Mouse (Mus musculus) left cerebral cortex, adult 18-20 months (tissue): ENCODE measurements at regions not wholly inside any gene's neighbourhood (a gene's known extent, or its start where the extent isn't known, plus 50 kb on each side); places are given as distances from the start of the nearest gene placed in this dataset.
A peak's percentile ranks its signal among the peaks of the same experiment; 100 is the strongest.
"Not testable (repeated sequence)": the region's sequence is repeated elsewhere in the genome, so short reads cannot be mapped to it uniquely, and the experiment has no call there.

Experiments used
- DNase-seq, 2 experiments: peaks; one replicate each; pipeline ENCODE4 v3.0.0; 2021 to 2022; ENCODE audit warnings: low spot score in 2 of 2, mixed read lengths in 1 of 2

DNA sequence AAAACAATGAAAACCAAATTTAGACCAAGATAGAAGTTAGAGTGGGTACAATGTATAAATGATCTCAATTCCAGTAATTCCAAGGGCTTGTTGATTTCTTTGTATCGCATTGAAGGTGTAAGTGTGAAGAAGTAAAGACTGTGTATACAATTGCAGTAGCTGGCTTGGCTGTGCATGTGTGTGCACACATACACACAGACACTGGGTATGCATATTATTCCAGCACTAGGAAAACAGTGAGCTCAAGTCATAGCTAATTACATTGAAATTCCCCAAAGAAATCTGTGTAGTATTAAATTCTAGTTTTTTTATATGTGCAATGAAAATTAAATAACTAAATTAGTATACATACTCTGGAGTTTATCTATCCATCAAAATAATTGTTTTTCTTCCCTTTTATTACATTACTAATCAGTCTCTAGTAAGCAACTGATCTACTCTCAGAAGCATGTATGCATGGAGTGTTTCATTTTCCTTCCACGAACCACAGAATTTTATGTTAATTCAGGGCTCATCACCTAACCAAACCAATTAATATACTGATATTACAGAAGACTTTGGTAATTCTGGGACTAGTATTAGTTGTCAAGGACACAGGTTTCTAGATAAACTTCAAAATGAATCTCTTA lies 56.5 kb downstream of the Gm8797 start:
- no peak for DNase-seq

DNA sequence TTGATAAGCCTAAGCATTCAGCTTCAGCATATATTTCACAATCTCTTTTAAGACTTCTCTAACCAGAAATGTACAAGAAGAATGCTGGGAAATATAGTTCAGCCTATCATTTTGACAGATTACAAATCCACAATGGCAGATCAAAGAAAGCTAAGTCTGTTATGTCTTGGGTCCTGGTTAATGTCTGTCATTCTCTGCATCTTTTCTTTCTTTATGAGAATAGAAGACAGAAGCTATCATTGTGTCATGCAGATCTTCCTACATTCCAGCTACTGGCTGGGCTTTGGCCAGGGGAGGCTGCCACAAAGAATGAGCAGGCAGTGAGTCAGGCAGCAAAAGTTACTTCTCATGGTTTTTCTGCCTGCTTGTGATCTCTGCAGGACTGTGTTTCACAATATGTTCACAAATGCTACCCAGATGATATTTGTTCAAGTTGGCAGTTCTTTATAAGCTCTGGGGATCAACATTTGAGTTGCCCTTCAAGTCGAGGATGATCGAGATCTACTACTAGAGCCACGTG lies 60.5 kb downstream of the Gm8797 start:
- DNase-seq = no peak

DNA sequence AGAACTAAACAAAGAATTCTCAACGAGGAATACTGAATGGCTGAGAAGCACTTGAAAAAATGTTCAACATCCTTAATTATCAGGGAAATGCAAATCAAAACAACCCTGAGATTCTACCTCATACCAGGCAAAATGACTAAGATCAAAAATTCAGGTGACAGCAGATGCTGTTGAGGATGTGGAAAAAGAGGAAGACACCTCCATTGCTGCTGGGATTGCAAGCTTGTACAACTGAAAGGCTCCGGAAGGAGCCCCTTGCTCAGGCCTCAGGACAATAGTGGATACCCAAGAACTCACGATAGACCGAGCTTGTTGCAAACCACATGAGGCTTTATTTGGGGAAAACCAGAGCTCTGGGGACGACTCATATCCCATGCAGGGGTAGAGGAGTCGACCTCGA lies 69.6 kb downstream of the Gm8797 start:
- DNase-seq = not testable (repeated sequence)

DNA sequence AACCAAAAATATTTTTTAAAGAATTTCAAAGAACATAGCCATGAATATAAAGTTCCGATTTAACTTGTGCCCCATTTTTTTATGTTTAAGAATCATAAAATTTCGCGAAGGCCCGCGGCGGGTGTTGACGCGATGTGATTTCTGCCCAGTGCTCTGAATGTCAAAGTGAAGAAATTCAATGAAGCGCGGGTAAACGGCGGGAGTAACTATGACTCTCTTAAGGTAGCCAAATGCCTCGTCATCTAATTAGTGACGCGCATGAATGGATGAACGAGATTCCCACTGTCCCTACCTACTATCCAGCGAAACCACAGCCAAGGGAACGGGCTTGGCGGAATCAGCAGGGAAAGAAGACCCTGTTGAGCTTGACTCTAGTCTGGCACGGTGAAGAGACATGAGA lies 109.6 kb downstream of the Gm8797 start:
- peak; percentile 100 for DNase-seq

DNA sequence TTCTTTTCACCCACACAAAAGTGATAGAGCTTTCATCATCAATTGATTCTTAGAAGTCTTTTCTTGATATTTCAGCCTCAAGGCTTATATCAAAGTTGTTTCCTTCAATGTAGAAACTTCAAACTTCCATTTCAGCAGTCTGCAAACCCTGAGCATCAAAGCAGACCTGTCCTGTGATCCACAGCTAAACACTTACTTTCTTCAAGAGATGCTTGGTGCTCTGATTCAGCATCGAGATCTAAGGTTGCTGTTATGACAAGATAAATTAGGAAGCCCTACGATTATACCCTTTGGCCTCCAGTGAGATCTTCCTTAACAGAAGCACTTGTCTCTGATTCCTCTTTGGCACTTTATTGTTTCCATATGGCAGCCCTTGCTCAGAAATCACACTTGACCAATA lies 119.8 kb downstream of the Gm8797 start:
- DNase-seq = no peak

DNA sequence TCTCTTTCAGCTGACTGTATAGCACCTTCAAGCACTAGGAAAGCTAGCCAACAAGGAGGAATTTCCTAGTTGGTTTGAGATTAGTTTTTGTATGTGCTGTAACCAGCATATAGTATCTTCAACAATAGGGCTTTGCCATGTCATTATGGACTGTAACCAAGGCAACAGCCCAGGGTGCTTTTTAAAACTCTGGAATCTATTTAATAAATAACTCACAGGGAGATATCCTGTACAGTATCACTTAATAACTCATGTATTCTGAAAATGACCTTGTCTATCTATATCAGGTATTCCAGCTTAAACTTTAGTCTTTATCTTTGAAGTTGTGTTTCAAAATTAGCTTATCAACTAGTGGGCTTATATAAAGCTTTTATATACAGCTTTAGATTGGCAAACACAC lies 128.5 kb downstream of the Gm8797 start:
- no peak for DNase-seq

DNA sequence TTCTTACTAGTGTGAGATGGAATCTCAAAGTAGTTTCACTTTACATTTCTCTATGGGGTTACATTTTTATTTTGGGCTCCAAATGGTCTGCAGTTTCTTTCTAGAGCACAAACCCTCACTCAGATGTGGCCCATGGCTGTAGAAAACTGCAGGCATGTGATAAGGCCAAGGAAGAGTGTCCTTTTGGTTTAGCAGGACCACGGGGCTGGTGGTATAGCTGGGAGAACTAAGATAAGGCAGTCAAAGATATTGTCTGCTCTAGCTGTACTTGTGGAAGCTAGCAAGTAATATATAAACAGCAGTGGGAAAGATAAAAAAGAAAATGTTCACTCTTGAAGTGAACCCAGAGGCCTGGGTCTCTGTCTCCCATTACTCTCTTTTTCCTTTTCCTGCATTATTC lies 166.9 kb downstream of the Gm8797 start:
- DNase-seq = no peak

DNA sequence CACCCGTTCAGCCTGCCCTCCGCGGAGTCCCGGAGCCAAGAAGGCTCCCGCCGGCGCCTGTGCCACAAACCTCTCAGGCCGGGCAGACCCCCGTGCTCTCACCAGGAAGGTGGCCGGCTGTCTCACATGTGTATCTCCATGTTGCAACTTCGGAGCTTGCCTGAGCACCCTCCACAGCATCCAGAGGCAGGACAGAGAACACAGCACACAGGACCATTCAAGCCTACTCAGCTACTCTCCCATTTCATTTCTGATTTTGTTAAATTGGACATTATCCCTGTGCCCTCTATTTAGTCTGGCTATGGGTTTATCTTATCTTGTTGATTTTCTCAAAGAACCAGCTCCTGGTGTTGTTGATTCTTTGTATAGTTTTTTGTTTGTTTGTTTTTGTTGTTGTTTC lies 199.6 kb downstream of the Gm8797 start:
- DNase-seq = not testable (repeated sequence)

DNA sequence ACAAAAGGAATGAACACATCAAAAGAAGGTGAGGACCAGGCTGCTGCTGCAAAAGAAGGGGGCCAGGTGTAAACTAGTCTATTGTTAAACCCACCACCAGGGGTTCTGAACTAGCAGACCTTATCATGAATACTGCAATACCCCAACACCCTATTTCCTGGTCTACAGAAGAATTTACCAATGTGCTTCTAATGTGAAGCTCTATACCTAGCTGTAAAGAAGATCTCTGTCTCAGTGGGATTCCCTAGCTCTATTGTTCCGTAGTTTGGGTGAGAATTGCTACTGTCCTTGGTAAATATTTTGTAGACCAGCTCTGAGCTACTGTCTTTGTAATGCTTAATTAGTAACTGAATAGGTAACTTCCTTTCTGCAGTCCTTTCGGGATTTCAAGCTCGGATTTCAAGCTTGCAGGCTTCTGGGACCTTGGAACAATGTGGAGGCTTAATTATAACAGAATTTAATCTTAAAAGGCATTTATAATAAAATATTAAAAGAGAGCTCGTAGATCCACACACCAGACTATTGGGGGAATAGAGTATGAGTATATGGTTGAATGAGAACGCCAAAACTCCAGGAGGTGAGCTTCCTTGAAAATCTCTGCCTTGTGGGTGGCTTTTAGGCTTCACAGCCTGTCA lies 238.5 kb downstream of the Gm8797 start:
- not testable (repeated sequence) for DNase-seq

DNA sequence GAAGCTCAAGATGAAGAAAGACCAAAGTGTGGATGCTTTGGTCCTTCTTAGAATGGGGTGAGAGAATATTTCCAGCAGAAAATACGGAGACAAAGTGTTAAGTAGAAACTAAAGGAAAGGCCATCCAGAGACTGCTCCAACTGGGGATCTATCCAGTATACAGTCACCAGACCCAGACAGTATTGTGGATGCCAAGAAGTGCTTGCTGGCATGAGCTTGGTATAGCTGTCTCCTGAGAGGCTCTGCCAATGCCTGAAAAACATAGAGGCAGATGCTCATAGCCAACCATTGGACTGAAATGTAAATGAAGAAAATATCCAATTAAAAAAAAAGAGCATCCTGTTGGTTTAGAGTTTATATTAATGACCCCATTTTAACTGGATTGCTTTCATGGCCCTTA lies 253.8 kb downstream of the Gm8797 start:
- DNase-seq = no peak

DNA sequence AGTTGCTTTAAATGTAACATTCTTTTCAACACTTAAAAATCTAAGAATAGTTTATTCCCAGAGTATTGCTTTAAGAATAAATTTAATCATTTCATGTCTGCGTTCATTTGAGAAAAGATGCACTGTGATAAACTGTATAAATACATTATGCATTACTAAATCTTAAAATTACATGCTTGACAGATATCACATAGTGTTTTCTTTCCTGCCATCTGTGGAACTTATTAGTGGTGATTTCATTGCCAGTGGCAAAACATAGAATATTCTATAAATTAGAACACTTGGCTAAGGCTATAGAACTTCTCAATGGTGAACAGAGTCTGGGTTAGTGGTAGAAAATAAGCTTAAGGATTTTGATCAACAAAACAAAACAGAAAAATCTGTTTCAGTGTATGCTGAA lies 268.1 kb downstream of the Gm8797 start:
- DNase-seq = no peak

DNA sequence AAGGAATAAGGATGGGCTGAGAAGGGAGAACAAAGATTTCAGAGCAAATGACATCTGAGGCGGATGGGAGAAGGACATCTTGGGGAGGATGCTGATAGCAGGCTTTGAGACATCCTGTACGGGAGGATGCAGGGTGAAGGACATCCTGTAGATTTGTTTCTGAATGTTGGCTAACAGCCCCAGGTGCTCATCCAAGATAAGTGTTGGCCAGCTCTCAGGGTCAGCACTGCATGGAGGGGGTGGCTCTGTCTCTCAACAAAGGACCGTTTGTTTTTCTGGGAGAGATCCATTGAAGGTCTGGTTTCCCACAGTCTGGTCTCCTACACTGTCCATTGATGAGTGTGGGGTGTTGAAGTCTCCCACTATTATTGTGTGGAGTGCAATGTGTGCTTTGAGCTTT lies 290.7 kb downstream of the Gm8797 start:
- DNase-seq = not testable (repeated sequence)

DNA sequence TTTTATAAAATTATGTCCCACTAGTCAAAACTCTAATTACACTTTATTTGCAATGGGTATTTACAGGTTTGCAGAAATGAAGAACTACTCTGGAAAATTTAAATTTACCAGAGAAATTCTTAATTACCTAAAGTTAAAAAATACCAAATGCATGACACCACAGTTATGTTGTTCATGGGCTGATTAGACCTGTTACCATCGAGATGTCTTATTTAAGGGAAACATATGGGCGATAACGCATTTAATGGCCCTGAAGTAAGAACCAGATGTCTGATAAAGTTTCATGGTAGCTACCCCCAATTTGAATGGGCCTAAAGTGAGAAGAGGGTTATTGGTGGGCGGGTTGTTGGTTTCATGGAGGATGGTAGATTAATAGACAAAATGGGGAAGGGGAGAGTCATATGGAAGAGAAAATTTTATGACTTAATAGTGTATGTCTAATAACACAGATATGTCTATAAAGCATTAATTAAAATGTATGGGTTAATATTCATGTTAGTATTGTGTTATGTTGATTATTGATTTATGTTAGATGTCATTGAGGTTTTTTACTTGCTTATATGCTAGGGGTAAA lies 299.0 kb downstream of the Gm8797 start:
- DNase-seq = no peak

DNA sequence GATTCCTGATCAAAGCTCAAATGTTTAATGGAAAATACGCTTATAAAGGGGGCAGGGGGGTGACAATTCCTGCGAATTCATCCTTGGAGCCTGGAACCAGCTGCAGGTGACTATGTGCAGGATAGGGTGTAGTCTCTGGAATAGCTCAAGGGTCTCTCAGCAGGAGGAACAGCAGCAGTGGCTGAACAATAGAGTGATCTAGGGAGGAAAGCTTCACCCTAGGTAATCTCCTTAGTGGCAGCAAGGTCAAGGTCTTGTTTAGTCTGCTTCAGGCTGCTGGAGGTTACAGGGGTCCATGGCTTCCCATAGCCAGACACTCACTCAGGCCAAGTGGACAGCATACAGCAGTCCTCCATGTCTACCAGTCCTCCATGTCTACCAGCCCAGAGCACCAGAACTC lies 301.3 kb downstream of the Gm8797 start:
- DNase-seq = no peak

DNA sequence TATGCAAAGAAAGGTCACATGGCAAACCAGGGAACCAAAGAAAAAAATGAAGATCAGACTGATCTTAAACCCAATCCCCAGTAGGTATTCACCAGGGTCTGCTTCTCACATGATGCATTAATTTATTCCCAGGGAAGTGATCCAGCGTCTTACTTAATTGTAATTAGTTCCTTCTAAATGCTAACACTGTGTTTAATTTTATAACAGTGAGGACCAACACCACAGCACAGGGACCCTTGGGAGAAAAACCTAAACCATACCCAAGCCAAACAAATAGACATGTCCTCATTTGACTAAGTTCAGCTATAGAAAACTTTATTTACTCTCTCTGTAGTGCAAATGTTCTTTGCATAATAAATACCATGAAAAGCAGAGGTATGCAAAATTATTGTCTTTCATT lies 333.2 kb downstream of the Gm8797 start:
- DNase-seq = no peak

DNA sequence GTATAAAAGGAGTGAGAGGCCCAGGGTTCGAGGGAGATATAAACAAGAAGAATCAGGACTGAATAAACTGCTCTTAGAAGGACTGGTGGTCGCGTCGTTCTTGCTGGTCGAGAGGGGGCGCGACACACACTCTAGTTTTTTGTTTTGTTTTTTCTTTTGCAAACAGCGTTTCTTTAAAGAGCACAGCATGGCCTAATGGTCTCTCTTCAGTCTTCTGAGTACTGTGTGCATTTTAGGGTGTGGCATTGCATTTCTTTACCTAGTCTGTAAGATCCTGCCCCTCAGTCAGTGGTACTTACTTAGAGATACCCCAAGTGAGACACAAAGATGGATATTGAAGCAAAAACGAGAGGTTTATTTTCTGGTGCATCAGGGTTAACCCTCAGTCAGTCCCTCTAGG lies 336.7 kb downstream of the Gm8797 start:
- no peak for DNase-seq

DNA sequence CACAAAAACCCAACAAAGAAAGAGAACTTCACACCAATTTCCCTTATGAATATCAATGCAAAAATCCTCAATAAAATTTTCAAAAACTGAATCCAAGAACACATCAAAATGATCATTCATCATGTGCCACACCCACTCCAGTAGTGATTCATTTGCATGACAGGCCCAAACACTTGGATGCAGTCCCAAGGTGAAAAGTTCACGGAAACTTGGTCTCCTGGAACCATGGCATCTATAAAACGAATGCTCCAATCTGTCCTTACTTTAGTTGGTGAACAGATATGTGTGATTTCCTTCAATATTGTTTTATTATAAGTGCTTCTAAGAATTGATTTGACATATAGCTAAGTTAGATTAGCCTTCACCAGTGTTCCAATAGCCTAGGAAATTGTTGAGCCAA lies 343.3 kb downstream of the Gm8797 start:
- DNase-seq = no peak

DNA sequence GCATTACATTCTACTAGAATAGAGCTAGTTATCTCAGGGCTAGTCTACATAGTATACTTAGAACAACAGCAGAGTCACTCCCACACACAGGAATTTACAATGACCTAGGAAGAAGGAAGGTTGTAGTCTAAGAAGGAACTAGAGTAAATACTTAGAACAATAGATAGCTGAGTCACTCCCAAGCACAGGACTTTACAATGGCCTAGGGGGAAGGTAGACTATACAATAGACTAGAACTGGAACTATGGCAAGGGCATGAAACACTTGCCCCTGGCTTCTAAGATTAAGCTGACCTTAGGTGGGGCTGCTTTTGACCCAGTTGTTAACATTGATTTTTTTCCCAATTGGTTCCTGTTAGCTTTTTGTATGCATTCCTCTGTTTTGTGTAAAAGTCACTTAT lies 343.8 kb downstream of the Gm8797 start:
- DNase-seq = not testable (repeated sequence)

DNA sequence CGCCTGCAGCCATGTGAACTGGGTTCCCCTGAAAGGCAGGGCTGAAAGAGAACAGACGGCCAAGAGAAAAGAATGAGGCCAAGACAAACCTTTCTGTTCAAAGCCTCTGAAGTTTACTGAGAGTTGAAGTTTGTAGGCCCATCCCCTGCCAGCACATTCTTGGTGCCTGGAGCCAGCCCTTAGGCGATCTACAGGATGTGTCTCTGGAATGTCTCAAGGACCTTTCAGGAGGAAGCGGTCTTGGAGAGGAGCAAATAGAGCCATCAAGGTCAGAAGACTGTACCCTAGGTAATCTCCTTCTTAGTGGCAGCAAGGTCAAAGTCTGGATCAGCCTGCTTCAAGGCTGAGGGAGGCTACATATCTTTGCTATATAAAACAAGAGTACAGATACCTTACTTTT lies 350.3 kb downstream of the Gm8797 start:
- no peak for DNase-seq

DNA sequence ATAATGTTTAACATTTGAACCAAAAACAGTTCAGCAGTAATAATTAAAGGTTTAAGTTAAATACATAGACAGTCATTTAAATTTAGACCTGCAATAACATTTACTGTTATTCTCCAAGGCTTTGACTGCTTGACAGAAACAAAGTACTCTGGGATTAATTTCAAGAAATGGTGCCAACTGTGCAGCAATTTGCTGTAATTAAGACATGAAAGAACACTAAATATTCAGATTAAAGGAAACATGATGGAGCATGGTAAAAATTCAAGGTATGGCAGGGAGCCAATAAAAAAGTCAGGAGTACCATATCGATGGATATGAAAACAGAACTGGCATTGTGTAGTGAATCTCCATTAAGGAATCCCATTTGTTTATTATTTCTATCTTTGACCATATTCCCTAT lies 352.3 kb downstream of the Gm8797 start:
- DNase-seq = no peak

DNA sequence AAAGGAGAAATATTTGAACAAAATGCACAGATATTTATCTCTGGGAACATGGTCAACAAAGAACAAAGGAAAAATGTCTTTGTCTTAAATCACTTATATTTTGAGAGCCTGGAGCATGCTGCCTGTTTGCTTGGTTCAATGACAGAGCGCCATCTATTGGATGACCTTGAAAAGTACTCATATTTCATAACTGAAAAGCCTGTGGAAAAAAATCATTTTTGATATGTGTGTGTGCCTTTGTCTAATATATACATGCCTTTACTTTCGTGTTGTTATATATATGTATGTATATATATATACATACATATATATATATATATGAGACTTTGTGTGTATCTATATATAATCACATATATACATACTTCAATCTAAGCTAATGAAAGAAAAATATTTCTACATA lies 356.1 kb downstream of the Gm8797 start:
- peak in 1 of 2 experiments; percentile 18 for DNase-seq

DNA sequence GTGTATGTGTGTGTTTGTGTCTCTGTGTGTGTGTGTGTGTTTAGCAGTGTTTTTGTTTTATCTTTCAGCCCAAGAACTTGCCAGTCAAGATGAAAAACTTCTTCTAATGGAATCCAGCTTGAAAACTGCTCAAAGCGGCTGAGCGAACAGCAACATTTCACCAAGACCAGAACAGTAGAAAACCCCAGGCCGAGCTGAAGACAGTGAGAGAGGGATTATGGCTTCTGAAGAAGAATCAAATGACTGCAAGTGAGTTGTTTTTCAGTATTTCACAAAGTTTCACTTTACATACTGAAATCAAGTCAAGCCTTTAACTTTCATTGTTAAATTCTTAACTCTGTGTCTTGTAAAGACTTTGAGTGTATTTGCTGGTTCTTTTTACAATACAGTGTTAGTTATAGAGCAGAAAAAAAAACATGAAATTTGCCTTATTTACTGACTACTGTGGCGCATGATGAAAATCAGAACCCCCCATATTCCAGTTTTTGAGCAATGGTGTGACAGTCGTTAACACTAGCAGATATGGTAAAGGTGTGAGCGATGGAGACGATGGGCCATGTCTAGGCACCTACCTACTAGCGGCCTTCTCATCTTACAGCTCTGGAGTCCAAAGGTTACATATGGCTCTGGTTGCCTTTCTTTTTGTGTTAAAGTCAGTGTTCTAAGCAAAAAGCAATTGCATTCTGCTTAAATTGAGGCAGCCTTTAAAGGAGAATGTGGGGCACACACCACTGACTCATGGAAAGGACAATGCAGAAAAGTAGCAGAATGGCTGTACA lies 357.0 kb downstream of the Gm8797 start:
- DNase-seq = no peak
